Mouse (Mus musculus): ENCODE results near the gene Gm20883. TPM values are rescaled to one million over a fixed set of nuclear protein-coding genes. Genes with fewer than 3 reads are reported as not detected.
"Not testable (repeated sequence)": the region's sequence is repeated elsewhere in the genome, so short reads cannot be mapped to it uniquely, and the experiment has no call there.

The Gm20883 gene
- polyA plus RNA-seq (2015; fragmentation: Nextera tagmentation; extraction: Ambion mirVana): not detected in 2 replicates

DNA sequence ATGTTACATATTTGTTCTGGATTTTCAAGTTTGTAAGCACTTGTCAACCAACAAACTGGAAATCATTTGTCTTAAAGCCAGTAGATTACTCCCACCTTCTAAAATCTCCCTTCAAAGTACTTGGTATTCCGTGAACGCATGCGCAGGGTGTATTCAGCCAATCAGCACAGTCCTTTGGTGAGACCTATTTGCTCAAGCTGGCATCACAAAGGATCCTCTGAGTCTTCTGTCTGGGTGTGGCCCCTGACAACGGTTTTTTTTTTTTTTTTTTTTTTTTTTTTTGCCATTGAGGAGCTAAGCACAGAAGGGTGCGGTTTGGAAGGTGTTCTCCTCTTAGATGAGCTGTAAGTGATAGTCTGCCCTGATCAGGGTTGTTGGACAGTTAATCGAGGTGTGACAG is at the start of gene Gm20883:
Gm20883 (plus strand) TSS at position 301 of the 400 bp plus-strand sequence.
- ATAC-seq (ENCODE audit: low FRiP score); H3K4me2 ChIP-seq; H3K9ac ChIP-seq (replicated peaks); H3K36me3 ChIP-seq; H3K4me3 ChIP-seq (replicated peaks); H3K27me3 ChIP-seq (replicated peaks); H3K27ac ChIP-seq (replicated peaks); H3K4me1 ChIP-seq; H3K9me3 ChIP-seq (replicated peaks): not testable (repeated sequence)
- no CpG with 5 or more reads among the region's 6 CpGs for WGBS
